Mouse (Mus musculus): Measurements from ENCODE around the gene Fgd3. TPM values are rescaled to one million over a fixed set of nuclear protein-coding genes. Genes with fewer than 3 reads are reported as not detected.

Gene Fgd3
- total RNA-seq, 4 experiments from 2014 or later = 6.2 to 10.8 (median 8.6) TPM

- no peak for DNase-seq (ENCODE audit: low spot score in 2 of 2)
Observed at GRCm38 (mm10) chr13:49341831-49342722, 22.0 kb upstream of the Fgd3 start.

GRCm38 (mm10) chr13:49341012-49341830, 21.1 kb upstream of the Fgd3 start, which contains the start of gene Bicd2:
Gene Bicd2, plus strand, starts transcription at chr13:49341585.
- DNase-seq (ENCODE audit: low spot score in 2 of 2) = peak; percentile 98

GRCm38 (mm10) chr13:49338893-49339546, 18.9 kb upstream of the Fgd3 start:
- no peak for DNase-seq (ENCODE audit: low spot score in 2 of 2)

GRCm38 (mm10) chr13:49335077-49335982, 15.2 kb upstream of the Fgd3 start:
- no peak for DNase-seq (ENCODE audit: low spot score in 2 of 2)

GRCm38 (mm10) chr13:49333250-49333649, 13.1 kb upstream of the Fgd3 start:
- no peak for DNase-seq (ENCODE audit: low spot score in 2 of 2)

- DNase-seq (ENCODE audit: low spot score in 2 of 2) = no peak
Observed at GRCm38 (mm10) chr13:49328101-49328500, 8.0 kb upstream of the Fgd3 start.

GRCm38 (mm10) chr13:49326246-49327206, 6.4 kb upstream of the Fgd3 start:
- DNase-seq (ENCODE audit: low spot score in 2 of 2) = no peak

- DNase-seq (ENCODE audit: low spot score in 2 of 2) = no peak
Observed at GRCm38 (mm10) chr13:49324871-49325270, 4.8 kb upstream of the Fgd3 start.

GRCm38 (mm10) chr13:49322739-49323138, 2.6 kb upstream of the Fgd3 start:
- no peak for DNase-seq (ENCODE audit: low spot score in 2 of 2)

GRCm38 (mm10) chr13:49322169-49322568, 2.1 kb upstream of the Fgd3 start:
- no peak for DNase-seq (ENCODE audit: low spot score in 2 of 2)

- no peak for DNase-seq (ENCODE audit: low spot score in 2 of 2)
Observed at GRCm38 (mm10) chr13:49321452-49321851, 1.3 kb upstream of the Fgd3 start.

- no peak for DNase-seq (ENCODE audit: low spot score in 2 of 2)
Observed at GRCm38 (mm10) chr13:49320514-49320913, 403 bp upstream of the Fgd3 start.

- no peak for DNase-seq (ENCODE audit: low spot score in 2 of 2)
Observed at GRCm38 (mm10) chr13:49317914-49318313, 2.2 kb downstream of the Fgd3 start.

GRCm38 (mm10) chr13:49317508-49317907, 2.6 kb downstream of the Fgd3 start:
- DNase-seq (ENCODE audit: low spot score in 2 of 2) = no peak

- no peak for DNase-seq (ENCODE audit: low spot score in 2 of 2)
Observed at GRCm38 (mm10) chr13:49316386-49317162, 3.5 kb downstream of the Fgd3 start.

- no peak for DNase-seq (ENCODE audit: low spot score in 2 of 2)
Observed at GRCm38 (mm10) chr13:49311642-49312041, 8.5 kb downstream of the Fgd3 start.

GRCm38 (mm10) chr13:49309501-49309900, 10.6 kb downstream of the Fgd3 start:
- no peak for DNase-seq (ENCODE audit: low spot score in 2 of 2)

GRCm38 (mm10) chr13:49308861-49309403, 11.2 kb downstream of the Fgd3 start:
- no peak for DNase-seq (ENCODE audit: low spot score in 2 of 2)

Measured in layer of hippocampus, adult 8-10 months (tissue).